Mouse (Mus musculus): ENCODE results near the gene Crb2. TPM values are rescaled to one million over a fixed set of nuclear protein-coding genes. Genes with fewer than 3 reads are reported as not detected.

Crb2 gene
- 1.7 and 2.0 TPM in 2 replicates for polyA plus RNA-seq (2012; rRNA removed)

- Histone ChIP-seq H3K4me3 (ENCODE audit: insufficient read depth, low read length) (no peak within 1 kb of the TSS), H3K4me1 (ENCODE audit: control insufficient read depth, insufficient read depth, low read length) (peaks cover under 1% of the 10 kb centered on the region; the same call in 1 of the 2 replicates), H3K27ac (ENCODE audit: insufficient read depth, low read length) (no peak within 1 kb of the TSS)
- TF ChIP-seq CTCF (IDR thresholded peaks at IDR 0.05; ENCODE audit: extremely low read depth, insufficient read depth, low read length) (no peak), POLR2A (IDR thresholded peaks at IDR 0.05; ENCODE audit: extremely low read depth, insufficient read depth, low read length) (no peak)
These were observed at the start of gene Crb2 for GRCm38 (mm10) chr2:37776016-37776415. Gene Crb2, plus strand, starts transcription at chr2:37776249.

- Histone ChIP-seq H3K27ac (ENCODE audit: insufficient read depth, low read length) (no peak overlapping the region), H3K4me1 (ENCODE audit: control insufficient read depth, insufficient read depth, low read length) (peaks cover 4% of the 10 kb centered on the region), H3K4me3 (ENCODE audit: insufficient read depth, low read length) (no peak overlapping the region)
- TF ChIP-seq POLR2A (IDR thresholded peaks at IDR 0.05; ENCODE audit: extremely low read depth, insufficient read depth, low read length) (no peak), CTCF (IDR thresholded peaks at IDR 0.05; ENCODE audit: extremely low read depth, insufficient read depth, low read length) (no peak)
These were observed 44.7 kb upstream of the Crb2 start for GRCm38 (mm10) chr2:37731241-37731801.

- TF ChIP-seq CTCF (IDR thresholded peaks at IDR 0.05; ENCODE audit: extremely low read depth, insufficient read depth, low read length) (no peak), POLR2A (IDR thresholded peaks at IDR 0.05; ENCODE audit: extremely low read depth, insufficient read depth, low read length) (no peak)
- Histone ChIP-seq H3K4me3 (ENCODE audit: insufficient read depth, low read length) (no peak overlapping the region), H3K4me1 (ENCODE audit: control insufficient read depth, insufficient read depth, low read length) (peaks cover 4% of the 10 kb centered on the region), H3K27ac (ENCODE audit: insufficient read depth, low read length) (0 out of 2 replicates have a peak overlapping the region, but pooled peaks have one; percentile 65)
These were observed 40.9 kb upstream of the Crb2 start for GRCm38 (mm10) chr2:37734979-37735806.

GRCm38 (mm10) chr2:37735807-37736188 is 40.3 kb upstream of the Crb2 start:
- TF ChIP-seq CTCF (IDR thresholded peaks at IDR 0.05; ENCODE audit: extremely low read depth, insufficient read depth, low read length) (no peak), POLR2A (IDR thresholded peaks at IDR 0.05; ENCODE audit: extremely low read depth, insufficient read depth, low read length) (no peak)
- H3K4me3 ChIP-seq (ENCODE audit: insufficient read depth, low read length): no peak overlapping the region
- H3K27ac ChIP-seq (ENCODE audit: insufficient read depth, low read length): no peak overlapping the region
- peaks cover 4% of the 10 kb centered on the region for H3K4me1 ChIP-seq (ENCODE audit: control insufficient read depth, insufficient read depth, low read length)

- Histone ChIP-seq H3K27ac (ENCODE audit: insufficient read depth, low read length) (peak overlapping the region; percentile 17; the same call in 1 of the 2 replicates), H3K4me3 (ENCODE audit: insufficient read depth, low read length) (no peak overlapping the region), H3K4me1 (ENCODE audit: control insufficient read depth, insufficient read depth, low read length) (peaks cover 10% of the 10 kb centered on the region)
- no peak for TF ChIP-seq CTCF (IDR thresholded peaks at IDR 0.05; ENCODE audit: extremely low read depth, insufficient read depth, low read length)
- TF ChIP-seq POLR2A (IDR thresholded peaks at IDR 0.05; ENCODE audit: extremely low read depth, insufficient read depth, low read length): no peak
These were observed 34.1 kb upstream of the Crb2 start for GRCm38 (mm10) chr2:37741806-37742554.

- TF ChIP-seq POLR2A (IDR thresholded peaks at IDR 0.05; ENCODE audit: extremely low read depth, insufficient read depth, low read length) (no peak), CTCF (IDR thresholded peaks at IDR 0.05; ENCODE audit: extremely low read depth, insufficient read depth, low read length) (no peak)
- Histone ChIP-seq H3K27ac (ENCODE audit: insufficient read depth, low read length) (no peak overlapping the region), H3K4me3 (ENCODE audit: insufficient read depth, low read length) (no peak overlapping the region), H3K4me1 (ENCODE audit: control insufficient read depth, insufficient read depth, low read length) (peaks cover 15% of the 10 kb centered on the region)
These were observed 31.2 kb upstream of the Crb2 start for GRCm38 (mm10) chr2:37744773-37745395.

- Histone ChIP-seq H3K4me3 (ENCODE audit: insufficient read depth, low read length) (no peak overlapping the region), H3K4me1 (ENCODE audit: control insufficient read depth, insufficient read depth, low read length) (peaks cover 15% of the 10 kb centered on the region), H3K27ac (ENCODE audit: insufficient read depth, low read length) (no peak overlapping the region)
- TF ChIP-seq POLR2A (IDR thresholded peaks at IDR 0.05; ENCODE audit: extremely low read depth, insufficient read depth, low read length) (no peak), CTCF (IDR thresholded peaks at IDR 0.05; ENCODE audit: extremely low read depth, insufficient read depth, low read length) (no peak)
These were observed 29.6 kb upstream of the Crb2 start for GRCm38 (mm10) chr2:37746293-37747049.

GRCm38 (mm10) chr2:37747909-37748308 is 28.1 kb upstream of the Crb2 start:
- no peak overlapping the region for H3K4me3 ChIP-seq (ENCODE audit: insufficient read depth, low read length)
- TF ChIP-seq POLR2A (IDR thresholded peaks at IDR 0.05; ENCODE audit: extremely low read depth, insufficient read depth, low read length): no peak
- TF ChIP-seq CTCF (IDR thresholded peaks at IDR 0.05; ENCODE audit: extremely low read depth, insufficient read depth, low read length): no peak
- peaks cover 10% of the 10 kb centered on the region for H3K4me1 ChIP-seq (ENCODE audit: control insufficient read depth, insufficient read depth, low read length)
- H3K27ac ChIP-seq (ENCODE audit: insufficient read depth, low read length): no peak overlapping the region

Measured in cortical plate, adult 2 months (tissue).